Comparison of ENCODE assay signal across 15 mouse cellular contexts in the genomic region with DNA sequence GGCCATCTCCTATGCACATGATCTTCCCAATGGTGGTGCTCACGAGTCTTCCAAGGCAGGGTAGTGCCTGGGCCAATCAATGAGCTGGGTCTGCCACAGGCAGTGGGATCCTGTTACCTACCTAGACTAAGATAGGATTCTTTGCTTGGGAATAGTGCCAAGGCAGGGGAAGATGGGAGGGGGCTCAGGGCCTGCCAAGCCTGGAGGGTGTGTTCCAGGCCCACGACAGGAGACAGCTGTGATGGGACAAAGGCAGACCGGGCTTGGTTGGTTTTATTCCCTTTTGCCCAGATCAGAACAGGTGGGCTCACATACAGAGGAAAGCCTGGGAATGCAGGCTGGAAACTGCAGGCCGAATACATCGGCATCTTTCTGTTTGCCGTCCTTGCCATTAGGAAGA.
A peak's percentile ranks its signal among the peaks of the same experiment; 100 is the strongest.
DNase-seq lines count a peak whose midpoint lies in the region; ATAC-seq and TF ChIP-seq lines count a peak whose summit lies in the region.
"Had no signal": no experiment of that assay in that cellular context is flagged by ENCODE, and none has a peak within 500 bp of the region (broad histone marks: within the 10 kb centered on the region; RNA-seq: fewer than 3 reads in every experiment).

No protein-coding gene starts in this region.

- H3K27ac ChIP-seq in forebrain, embryonic 13.5 days = no peak overlapping the region; the same call in 1 of the 2 replicates
- no peak overlapping the region for H3K27ac ChIP-seq in forebrain, embryonic 12.5 days
- H3K27ac ChIP-seq in hindbrain, embryonic 16.5 days (ENCODE audit: low read depth, low read length) = no peak overlapping the region
- no peak overlapping the region for H3K27ac ChIP-seq in hindbrain, embryonic 11.5 days (ENCODE audit: low read depth, low read length)
- H3K27ac ChIP-seq: heart, embryonic 13.5 days had no signal

- no peak overlapping the region for H3K4me3 ChIP-seq in forebrain, embryonic 13.5 days
- no peak overlapping the region for H3K4me3 ChIP-seq in forebrain, embryonic 12.5 days (replicated peaks)
- no peak overlapping the region for H3K4me3 ChIP-seq in hindbrain, embryonic 16.5 days (ENCODE audit: low read length)
- no peak overlapping the region for H3K4me3 ChIP-seq in hindbrain, embryonic 11.5 days (ENCODE audit: low read depth, low read length)
- H3K4me3 ChIP-seq: heart, embryonic 13.5 days had no signal

- no peaks in the 10 kb centered on the region for H3K27me3 ChIP-seq in forebrain, embryonic 13.5 days
- peaks cover 8% of the 10 kb centered on the region; the same call in 1 of the 2 replicates for H3K27me3 ChIP-seq in forebrain, embryonic 12.5 days
- H3K27me3 ChIP-seq in hindbrain, embryonic 16.5 days (replicated peaks; ENCODE audit: control insufficient read depth, insufficient read depth, low read length) = no peaks in the 10 kb centered on the region
- no peaks in the 10 kb centered on the region for H3K27me3 ChIP-seq in hindbrain, embryonic 11.5 days (ENCODE audit: control insufficient read depth, insufficient read depth, low read length)
- H3K27me3 ChIP-seq: heart, embryonic 13.5 days had no signal

- H3K36me3 ChIP-seq in forebrain, embryonic 13.5 days (ENCODE audit: poor library complexity, severe bottlenecking) = no peaks in the 10 kb centered on the region
- no peaks in the 10 kb centered on the region for H3K36me3 ChIP-seq in forebrain, embryonic 12.5 days (replicated peaks)
- H3K36me3 ChIP-seq in hindbrain, embryonic 16.5 days (ENCODE audit: control insufficient read depth, insufficient read depth, low read length) = no peaks in the 10 kb centered on the region
- H3K36me3 ChIP-seq in hindbrain, embryonic 11.5 days (ENCODE audit: control insufficient read depth, insufficient read depth, low read length) = no peaks in the 10 kb centered on the region
- H3K36me3 ChIP-seq: heart, embryonic 13.5 days had no signal

- H3K4me2 ChIP-seq in forebrain, embryonic 13.5 days = no peak overlapping the region
- H3K4me2 ChIP-seq in forebrain, embryonic 12.5 days = no peak overlapping the region
- H3K4me2 ChIP-seq in hindbrain, embryonic 16.5 days (ENCODE audit: low read length) = no peak overlapping the region
- no peak overlapping the region for H3K4me2 ChIP-seq in hindbrain, embryonic 11.5 days (replicated peaks; ENCODE audit: low read depth, low read length)
- H3K4me2 ChIP-seq: heart, embryonic 13.5 days had no signal

- 57% methylated on average over 6 of the region's 6 CpGs for WGBS in forebrain, embryonic 13.5 days
- 72% methylated on average over 6 of the region's 6 CpGs for WGBS in forebrain, embryonic 12.5 days
- 58% methylated on average over 6 of the region's 6 CpGs for WGBS in hindbrain, embryonic 16.5 days
- WGBS in hindbrain, embryonic 11.5 days = 79% methylated on average over 6 of the region's 6 CpGs

- ATAC-seq in forebrain, embryonic 13.5 days = peak; percentile 21; the same call in 1 of the 2 replicates
- ATAC-seq in forebrain, embryonic 12.5 days (ENCODE audit: low FRiP score) = no peak
- ATAC-seq in hindbrain, embryonic 16.5 days = peak; percentile 42
- ATAC-seq in hindbrain, embryonic 11.5 days (ENCODE audit: low FRiP score) = no peak
- ATAC-seq: intestine, embryonic 16.5 days had no signal

- H3K9ac ChIP-seq in forebrain, embryonic 13.5 days = no peak overlapping the region
- no peak overlapping the region for H3K9ac ChIP-seq in forebrain, embryonic 12.5 days
- no peak overlapping the region for H3K9ac ChIP-seq in hindbrain, embryonic 16.5 days (ENCODE audit: low read depth, low read length)
- H3K9ac ChIP-seq in hindbrain, embryonic 11.5 days (ENCODE audit: low read depth, low read length) = no peak overlapping the region
- H3K9ac ChIP-seq: heart, embryonic 13.5 days had no signal

- H3K4me1 ChIP-seq in forebrain, embryonic 13.5 days = peaks cover 12% of the 10 kb centered on the region
- peaks cover 7% of the 10 kb centered on the region for H3K4me1 ChIP-seq in forebrain, embryonic 12.5 days
- no peaks in the 10 kb centered on the region for H3K4me1 ChIP-seq in hindbrain, embryonic 16.5 days (ENCODE audit: control insufficient read depth, insufficient read depth, low read depth, low read length)
- no peaks in the 10 kb centered on the region for H3K4me1 ChIP-seq in hindbrain, embryonic 11.5 days (replicated peaks; ENCODE audit: control insufficient read depth, insufficient read depth, low read length)

- peak; percentile 83 for DNase-seq in heart, adult 11 months
- no peak for DNase-seq in heart, postnatal 10 days
- DNase-seq in hindbrain, embryonic 11.5 days (ENCODE audit: low spot score) = no peak
- DNase-seq in brain, embryonic 14.5 days (ENCODE audit: low read depth) = peak; percentile 61
- no peak for DNase-seq in c-Kit-positive CD71-positive TER-119-positive erythroid progenitor cells, embryonic 14.5 days (ENCODE audit: low spot score)
- DNase-seq: adrenal gland, postnatal 10 days; cerebellum, adult 2 months; gastrocnemius, postnatal 14 days; kidney, adult 9 months; kidney, postnatal 14 days had no signal

- H3K9me3 ChIP-seq in forebrain, embryonic 13.5 days (replicated peaks) = no peaks in the 10 kb centered on the region
- H3K9me3 ChIP-seq in forebrain, embryonic 12.5 days = no peaks in the 10 kb centered on the region
- no peaks in the 10 kb centered on the region for H3K9me3 ChIP-seq in hindbrain, embryonic 16.5 days (ENCODE audit: control insufficient read depth, low read length)
- H3K9me3 ChIP-seq in hindbrain, embryonic 11.5 days (ENCODE audit: control insufficient read depth, low read length) = no peaks in the 10 kb centered on the region
- H3K9me3 ChIP-seq: heart, embryonic 13.5 days had no signal

- intact Hi-C loops in heart, postnatal 10 days (cut with DNase I) = no loop called here

- TF ChIP-seq CTCF in brain, embryonic 14.5 days (IDR thresholded peaks at IDR 0.05; ENCODE audit: borderline replicate concordance, extremely low read depth, insufficient read depth, insufficient read length) = no peak

- no peak for TF ChIP-seq POLR2A in brain, embryonic 14.5 days (IDR thresholded peaks at IDR 0.05; ENCODE audit: borderline replicate concordance, extremely low read depth, insufficient read depth, insufficient read length, poor library complexity, severe bottlenecking)

Comparison
In these comparisons a context has a peak if more than half of its experiments do, and no peak if none do; other contexts are left out.
1. ATAC-seq: peak in forebrain, embryonic 13.5 days (single experiment) and hindbrain, embryonic 16.5 days (single experiment); none in forebrain, embryonic 12.5 days (single experiment) and hindbrain, embryonic 11.5 days (single experiment).
2. DNase-seq: peak in heart, adult 11 months (single experiment) and brain, embryonic 14.5 days (single experiment); none in heart, postnatal 10 days (0 of 2), hindbrain, embryonic 11.5 days (single experiment) and c-Kit-positive CD71-positive TER-119-positive erythroid progenitor cells, embryonic 14.5 days (single experiment).